Mouse (Mus musculus) limb, embryonic 14.5 days (tissue): ENCODE measurements around the gene Trip4. TPM values are rescaled to one million over a fixed set of nuclear protein-coding genes. Genes with fewer than 3 reads are reported as not detected.

Experiments used
- ATAC-seq: fragments of 200-750 bp; cut with Nextera tagmentation; 2 replicates; pipeline ENCODE4 v1.8.0; 2017; ENCODE audit warnings: low read depth, moderate number of reproducible peaks, moderate TSS enrichment; ENCODE audit not compliant: low FRiP score
- DNase-seq: peaks from one replicate; pipeline ENCODE4 v3.0.0-alpha.2; 2015; ENCODE audit warnings: low spot score
- H3K27ac ChIP-seq: fragments of 300-500 bp; sonication (generic); replicated peaks from 2 replicates; pipeline ENCODE4 v1.5.1; 2014; ENCODE audit warnings: low read depth, mild to moderate bottlenecking, low read length, moderate library complexity, mixed read lengths
- H3K27me3 ChIP-seq: fragments of 300-500 bp; sonication (generic); 2 replicates; pipeline ENCODE4 v1.6.1; 2014; ENCODE audit warnings: low read length, mixed read lengths; ENCODE audit not compliant: control insufficient read depth, insufficient read depth
- H3K36me3 ChIP-seq: fragments of 300-500 bp; sonication (generic); 2 replicates; pipeline ENCODE4 v1.6.1; 2014; ENCODE audit warnings: mild to moderate bottlenecking, low read length, moderate library complexity, mixed read lengths; ENCODE audit not compliant: control insufficient read depth, insufficient read depth
- H3K4me1 ChIP-seq: fragments of 300-500 bp; sonication (generic); 2 replicates; pipeline ENCODE4 v1.6.1; 2014; ENCODE audit warnings: antibody characterized with exemption, low read length, mixed read lengths; ENCODE audit not compliant: control insufficient read depth, insufficient read depth
- H3K4me2 ChIP-seq: fragments of 300-500 bp; sonication (generic); replicated peaks from 2 replicates; pipeline ENCODE4 v1.6.1; 2014; ENCODE audit warnings: low read depth, mild to moderate bottlenecking, low read length, moderate library complexity; ENCODE audit not compliant: severe bottlenecking
- H3K4me3 ChIP-seq: fragments of 300-500 bp; sonication (generic); replicated peaks from 2 replicates; pipeline ENCODE4 v1.5.1; 2014; ENCODE audit warnings: low read length
- H3K9ac ChIP-seq: fragments of 300-500 bp; sonication (generic); 2 replicates; pipeline ENCODE4 v1.6.1; 2014; ENCODE audit warnings: mild to moderate bottlenecking, low read depth, low read length, moderate library complexity; ENCODE audit not compliant: severe bottlenecking
- H3K9me3 ChIP-seq: fragments of 300-500 bp; sonication (generic); 2 replicates; pipeline ENCODE4 v1.6.1; 2016; ENCODE audit warnings: low read length; ENCODE audit not compliant: control insufficient read depth
- POLR2A ChIP-seq: fragments of 200-500 bp; IDR thresholded peaks from 2 replicates; pipeline ENCODE4 v1.8.0; 2012; ENCODE audit warnings: inconsistent platforms, mild to moderate bottlenecking, moderate library complexity, borderline replicate concordance; ENCODE audit not compliant: insufficient read depth, insufficient read length; ENCODE audit errors: extremely low read depth
- WGBS: fragments of 180-500 bp; shearing (Covaris S2); extraction: QIAGEN DNeasy Blood & Tissue Kit; methylation state at CpG from one replicate; pipeline ENCODE4 v1.1.7; 2014; 5-methylcytosine and 5-hydroxymethylcytosine counted together
- polyA plus RNA-seq, 2 experiments: library from polyadenylated mRNA; depleted of rRNA in 1 of 2; stranded (reverse) in 1 of 2; unstranded in 1 of 2; fragments of >200 nt; fragmentation: Nextera tagmentation in 1 of 2; extraction: Ambion mirVana in 1 of 2; gene quantifications; 2 replicates each; pipeline versions ENCODE4 v1.2.1 to v1.2.3; 2012 to 2014

Gene Trip4
- polyA plus RNA-seq, 2 experiments = 24.8 to 31.2 TPM

GRCm38 (mm10) chr9:65799770-65800169, 108.8 kb downstream of the Trip4 start:
- DNase-seq = no peak

GRCm38 (mm10) chr9:65795651-65796050, 112.9 kb downstream of the Trip4 start:
- ATAC-seq (no peak), DNase-seq (no peak)
- no peak overlapping the region for H3K4me2 ChIP-seq
- H3K4me3 ChIP-seq = no peak overlapping the region
- no peak overlapping the region for H3K9ac ChIP-seq
- no peak overlapping the region for H3K27ac ChIP-seq
- H3K9me3 ChIP-seq = no peaks in the 10 kb centered on the region
- 83% methylated on average over 2 of the region's 2 CpGs for WGBS
- no peak for TF ChIP-seq POLR2A
- H3K4me1 ChIP-seq = peaks cover 9% of the 10 kb centered on the region; the same call in 1 of the 2 replicates
- peaks cover 19% of the 10 kb centered on the region for H3K36me3 ChIP-seq
- no peaks in the 10 kb centered on the region for H3K27me3 ChIP-seq

More at GRCm38 (mm10) chr9:65799770-65800169, 108.8 kb downstream of the Trip4 start:
- H3K4me2 ChIP-seq = no peak overlapping the region
- H3K27me3 ChIP-seq = no peaks in the 10 kb centered on the region
- no peak for TF ChIP-seq POLR2A
- peaks cover 5% of the 10 kb centered on the region for H3K36me3 ChIP-seq
- H3K27ac ChIP-seq = no peak overlapping the region
- 0 out of 2 replicates have a peak, but pooled peaks cover 4% of the 10 kb centered on the region for H3K4me1 ChIP-seq
- WGBS = 45% methylated on average over 4 of the region's 4 CpGs
- no peak for ATAC-seq
- no peaks in the 10 kb centered on the region for H3K9me3 ChIP-seq
- H3K4me3 ChIP-seq = no peak overlapping the region
- H3K9ac ChIP-seq = no peak overlapping the region

- no peak overlapping the region for H3K27ac ChIP-seq
- 36% methylated on average over 7 of the region's 7 CpGs for WGBS
- no peaks in the 10 kb centered on the region for H3K9me3 ChIP-seq
- TF ChIP-seq POLR2A = no peak
- no peaks in the 10 kb centered on the region for H3K27me3 ChIP-seq
- H3K4me1 ChIP-seq = peaks cover 5% of the 10 kb centered on the region; the same call in 1 of the 2 replicates
- H3K9ac ChIP-seq = no peak overlapping the region
- DNase-seq (no peak), ATAC-seq (no peak)
- H3K4me2 ChIP-seq = no peak overlapping the region
- no peak overlapping the region for H3K4me3 ChIP-seq
- peaks cover 19% of the 10 kb centered on the region for H3K36me3 ChIP-seq
Observed at GRCm38 (mm10) chr9:65794313-65794712, 114.3 kb downstream of the Trip4 start.

- H3K27me3 ChIP-seq = no peaks in the 10 kb centered on the region
- no peak for TF ChIP-seq POLR2A
- peaks cover 5% of the 10 kb centered on the region; the same call in 1 of the 2 replicates for H3K4me1 ChIP-seq
- WGBS = 71% methylated on average over 3 of the region's 3 CpGs
- H3K27ac ChIP-seq = no peak overlapping the region
- H3K9ac ChIP-seq = no peak overlapping the region
- DNase-seq (no peak), ATAC-seq (no peak)
- peaks cover 19% of the 10 kb centered on the region for H3K36me3 ChIP-seq
- H3K4me2 ChIP-seq = no peak overlapping the region
- H3K4me3 ChIP-seq = no peak overlapping the region
- no peaks in the 10 kb centered on the region for H3K9me3 ChIP-seq
Observed at GRCm38 (mm10) chr9:65793506-65793905, 115.1 kb downstream of the Trip4 start.

- no peak overlapping the region for H3K4me3 ChIP-seq
- no peaks in the 10 kb centered on the region for H3K27me3 ChIP-seq
- peaks cover 5% of the 10 kb centered on the region; the same call in 1 of the 2 replicates for H3K4me1 ChIP-seq
- H3K9ac ChIP-seq = no peak overlapping the region
- no peak for TF ChIP-seq POLR2A
- H3K36me3 ChIP-seq = peaks cover 19% of the 10 kb centered on the region
- H3K27ac ChIP-seq = no peak overlapping the region
- no peaks in the 10 kb centered on the region for H3K9me3 ChIP-seq
- DNase-seq = no peak
- ATAC-seq = no peak
- H3K4me2 ChIP-seq = no peak overlapping the region
- 49% methylated on average over 3 of the region's 3 CpGs for WGBS
Observed at GRCm38 (mm10) chr9:65793086-65793485, 115.5 kb downstream of the Trip4 start.

- H3K4me1 ChIP-seq = peaks cover 5% of the 10 kb centered on the region; the same call in 1 of the 2 replicates
- no peak overlapping the region for H3K9ac ChIP-seq
- peaks cover 19% of the 10 kb centered on the region for H3K36me3 ChIP-seq
- no peak for DNase-seq
- H3K4me3 ChIP-seq = no peak overlapping the region
- no peak overlapping the region for H3K4me2 ChIP-seq
- TF ChIP-seq POLR2A = no peak
- no peaks in the 10 kb centered on the region for H3K9me3 ChIP-seq
- H3K27ac ChIP-seq = no peak overlapping the region
- ATAC-seq = no peak
- no peaks in the 10 kb centered on the region for H3K27me3 ChIP-seq
Observed at GRCm38 (mm10) chr9:65791846-65792245, 116.7 kb downstream of the Trip4 start.
